Comparison of ENCODE assay signal across 27 mouse cellular contexts in genomic region chr10:84075581-84075980, GRCm38 (mm10).
DNase-seq lines count a peak whose midpoint lies in the region; ATAC-seq and TF ChIP-seq lines count a peak whose summit lies in the region.
"Had no signal": no experiment of that assay in that cellular context is flagged by ENCODE, and none has a peak within 500 bp of the region (broad histone marks: within the 10 kb centered on the region; RNA-seq: fewer than 3 reads in every experiment).

No protein-coding gene starts in this region.

- DNase-seq in adrenal gland, adult 2 months, result peak; percentile 11
- DNase-seq in adrenal gland, postnatal 14 days, result no peak
- peak; percentile 18 for DNase-seq in kidney, postnatal 0 days (ENCODE audit: low spot score)
- no peak for DNase-seq in kidney, adult 9 months
- DNase-seq in Patski (ENCODE audit: low read depth, low spot score), result no peak
- DNase-seq in testis, postnatal 14 days (ENCODE audit: low spot score), result no peak
- no peak for DNase-seq in urinary bladder, postnatal 4 days (ENCODE audit: low spot score in 2 of 2)
- DNase-seq: adrenal gland, adult 8-10 months; cerebellum, adult 18-20 months; cerebellum, adult 9-10 months; cerebellum, postnatal 14 days; gastrocnemius, adult 2 months; gastrocnemius, postnatal 25 days; heart, adult 18-20 months; heart, postnatal 10 days; heart, postnatal 36 days had no signal

- H3K27me3 ChIP-seq in kidney, postnatal 0 days (ENCODE audit: insufficient read depth, low read length), result no peaks in the 10 kb centered on the region
- no peaks in the 10 kb centered on the region for H3K27me3 ChIP-seq in Patski
- H3K27me3 ChIP-seq: embryonic facial prominence, embryonic 12.5 days; forebrain, embryonic 13.5 days; heart, embryonic 12.5 days; heart, embryonic 15.5 days; hindbrain, embryonic 13.5 days; intestine, embryonic 15.5 days had no signal

- ATAC-seq in kidney, postnatal 0 days (replicated peaks; ENCODE audit: low FRiP score, low read depth), result no peak
- peak; percentile 62 for ATAC-seq in Patski
- ATAC-seq: CD4-positive, CD25-positive, alpha-beta regulatory T cell, adult 4 months; forebrain, embryonic 13.5 days; forebrain, embryonic 16.5 days; hindbrain, embryonic 16.5 days; intestine, embryonic 15.5 days had no signal

- CTCF ChIA-PET in Patski (lab: Charles Lee), result no interaction called here

- no peaks in the 10 kb centered on the region for H3K4me1 ChIP-seq in kidney, postnatal 0 days (replicated peaks; ENCODE audit: insufficient read depth, low read length)
- H3K4me1 ChIP-seq: intestine, embryonic 15.5 days had no signal

- POLR2A ChIA-PET in Patski (lab: Charles Lee), result no interaction called here

- 67% methylated on average over 4 of the region's 4 CpGs for WGBS in kidney, postnatal 0 days

- no peak overlapping the region for H3K27ac ChIP-seq in kidney, postnatal 0 days
- H3K27ac ChIP-seq: embryonic facial prominence, embryonic 12.5 days; forebrain, embryonic 10.5 days; forebrain, embryonic 13.5 days; gastrocnemius, adult 2 months; heart, embryonic 15.5 days; hindbrain, embryonic 10.5 days; hindbrain, embryonic 13.5 days; intestine, embryonic 15.5 days had no signal

- no peaks in the 10 kb centered on the region for H3K9me3 ChIP-seq in kidney, postnatal 0 days (replicated peaks; ENCODE audit: low read length)
- H3K9me3 ChIP-seq: embryonic facial prominence, embryonic 12.5 days; forebrain, embryonic 13.5 days; intestine, embryonic 15.5 days had no signal

- in situ Hi-C loops in Patski (cut with MboI; ENCODE audit: low pct_unique_long_range_greater_than_20kb), result loop anchor here (5.0 to 10.0 kb wide), 2 partner anchors 319 to 362 kb away; no protein-coding TSS in a partner anchor

- no peak overlapping the region for H3K9ac ChIP-seq in kidney, postnatal 0 days (ENCODE audit: low read depth, low read length)
- H3K9ac ChIP-seq: embryonic facial prominence, embryonic 12.5 days; forebrain, embryonic 13.5 days; heart, embryonic 12.5 days; heart, embryonic 15.5 days; hindbrain, embryonic 13.5 days; intestine, embryonic 15.5 days had no signal

- H3K4me2 ChIP-seq in kidney, postnatal 0 days (ENCODE audit: low read length), result no peak overlapping the region
- H3K4me2 ChIP-seq: embryonic facial prominence, embryonic 12.5 days; forebrain, embryonic 13.5 days; heart, embryonic 12.5 days; heart, embryonic 15.5 days; hindbrain, embryonic 13.5 days; intestine, embryonic 15.5 days had no signal

- no peaks in the 10 kb centered on the region for H3K36me3 ChIP-seq in kidney, postnatal 0 days (ENCODE audit: insufficient read depth, low read length)
- H3K36me3 ChIP-seq: embryonic facial prominence, embryonic 12.5 days; forebrain, embryonic 10.5 days; heart, embryonic 12.5 days; heart, embryonic 15.5 days; hindbrain, embryonic 10.5 days; hindbrain, embryonic 13.5 days; intestine, embryonic 15.5 days had no signal

- TF ChIP-seq CTCF in kidney, postnatal 0 days (IDR thresholded peaks at IDR 0.05; ENCODE audit: low read depth), result no peak
- no peak for TF ChIP-seq CTCF in Patski (IDR thresholded peaks at IDR 0.05)

- H3K4me3 ChIP-seq in kidney, postnatal 0 days (replicated peaks; ENCODE audit: low read depth, low read length), result no peak overlapping the region
- H3K4me3 ChIP-seq: embryonic facial prominence, embryonic 12.5 days; forebrain, embryonic 10.5 days; forebrain, embryonic 13.5 days; gastrocnemius, adult 2 months; heart, embryonic 12.5 days; heart, embryonic 15.5 days; hindbrain, embryonic 10.5 days; hindbrain, embryonic 13.5 days; intestine, embryonic 15.5 days had no signal

Comparison
In these comparisons a context has a peak if more than half of its experiments do, and no peak if none do; other contexts are left out.
1. DNase-seq: peak in adrenal gland, adult 2 months (single experiment) and kidney, postnatal 0 days (single experiment); none in adrenal gland, postnatal 14 days (single experiment), kidney, adult 9 months (single experiment), Patski (single experiment), testis, postnatal 14 days (single experiment) and urinary bladder, postnatal 4 days (0 of 2).